Comparison of ENCODE assay signal across 8 mouse cellular contexts in the genomic region with DNA sequence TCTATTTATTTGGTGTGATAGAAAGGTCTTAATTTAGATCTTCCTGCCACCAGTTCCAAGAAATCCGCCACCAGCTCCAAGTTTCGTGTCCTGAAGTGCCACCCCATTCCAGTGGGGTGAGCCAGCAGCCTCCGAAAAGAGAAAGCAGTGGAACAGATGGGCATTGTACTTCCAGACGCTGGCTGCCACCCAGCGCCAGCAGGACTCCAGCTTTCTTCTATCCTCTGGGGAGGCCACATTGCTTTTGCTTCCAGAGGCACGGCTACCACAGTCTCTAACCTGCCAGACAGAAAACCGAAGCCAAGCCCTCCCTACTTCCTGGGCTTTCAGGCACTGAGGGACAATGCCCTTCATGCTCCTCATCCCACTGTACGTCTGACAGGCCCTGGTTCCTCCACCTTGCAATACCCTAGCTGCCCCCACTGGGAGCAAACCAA. TPM values are rescaled to one million over a fixed set of nuclear protein-coding genes. Genes with fewer than 3 reads are reported as not detected.
A peak's percentile ranks its signal among the peaks of the same experiment; 100 is the strongest.
DNase-seq lines count a peak whose midpoint lies in the region; ATAC-seq and TF ChIP-seq lines count a peak whose summit lies in the region.

No protein-coding gene starts in this region.

- no peak overlapping the region for H3K27ac ChIP-seq in kidney, embryonic 15.5 days
- H3K27ac ChIP-seq in heart, adult 2 months: peak overlapping the region; percentile 93

- TF ChIP-seq CTCF in heart, adult 2 months (IDR thresholded peaks at IDR 0.05): peak; percentile 14; the same call in 1 of the 2 replicates

- TF ChIP-seq POLR2A in heart, adult 2 months (IDR thresholded peaks at IDR 0.05; ENCODE audit: insufficient read depth, low read depth, low read length): no peak

- H3K4me1 ChIP-seq in kidney, embryonic 15.5 days: no peaks in the 10 kb centered on the region
- H3K4me1 ChIP-seq in heart, adult 2 months (ENCODE audit: control insufficient read depth, insufficient read depth, low read length): peaks cover 16% of the 10 kb centered on the region

- ATAC-seq in kidney, embryonic 15.5 days (replicated peaks; ENCODE audit: low FRiP score): no peak
- ATAC-seq in erythroid progenitor cell, adult 5-6 weeks (replicated peaks; ENCODE audit: low FRiP score, poor library complexity, severe bottlenecking): no peak

- no peaks in the 10 kb centered on the region for H3K79me2 ChIP-seq in heart, adult 2 months (replicated peaks; ENCODE audit: control insufficient read depth, insufficient read depth, low read length)

- peak; percentile 80 for TF ChIP-seq EP300 in heart, adult 2 months (IDR thresholded peaks at IDR 0.05; ENCODE audit: insufficient read depth, low read depth, low read length)

- no peak overlapping the region for H3K4me3 ChIP-seq in kidney, embryonic 15.5 days (replicated peaks)
- no peak overlapping the region for H3K4me3 ChIP-seq in heart, adult 2 months

- peak; percentile 24 for DNase-seq in kidney, adult 9 months
- peak; percentile 70 to 76 for DNase-seq in cerebellum, postnatal 25 days
- peak; percentile 61 to 84 for DNase-seq in heart, adult 2 months
- peak; percentile 86 for DNase-seq in layer of hippocampus, adult 9-11 months
- DNase-seq in lung, postnatal 4 days: peak; percentile 27 to 76
- no peak for DNase-seq in natural killer cell, adult 2 months (ENCODE audit: low spot score in 2 of 2)

- no peaks in the 10 kb centered on the region for H3K9me3 ChIP-seq in kidney, embryonic 15.5 days (replicated peaks)

- intact Hi-C loops in heart, adult 2 months (cut with DNase I): loop anchor here (5.0 to 10.0 kb wide), 3 partner anchors 52 to 145 kb away; partner anchors contain the start of gene Vps26c

- H3K4me2 ChIP-seq in kidney, embryonic 15.5 days: no peak overlapping the region

- H3K9ac ChIP-seq in kidney, embryonic 15.5 days: no peak overlapping the region
- H3K9ac ChIP-seq in heart, adult 2 months (ENCODE audit: low read depth, low read length): peak overlapping the region; percentile 34

- H3K36me3 ChIP-seq in kidney, embryonic 15.5 days: peaks cover 51% of the 10 kb centered on the region
- H3K36me3 ChIP-seq in heart, adult 2 months (ENCODE audit: control insufficient read depth, insufficient read depth, low read length): peaks cover 5% of the 10 kb centered on the region

- 80% methylated on average over 8 of the region's 8 CpGs for WGBS in kidney, embryonic 15.5 days
- WGBS in heart, adult 2 months: 12% methylated on average over 8 of the region's 8 CpGs

- no peaks in the 10 kb centered on the region for H3K27me3 ChIP-seq in kidney, embryonic 15.5 days
- no peaks in the 10 kb centered on the region for H3K27me3 ChIP-seq in heart, adult 2 months (ENCODE audit: control insufficient read depth, insufficient read depth, low read length)

RNA-seq across cellular contexts. Expression of gene Vps26c, which starts 54.1 kb away (rescaled TPM):
- polyA plus RNA-seq in kidney, embryonic 15.5 days (2015; fragmentation: Nextera tagmentation; extraction: Ambion mirVana): 56.4 and 59.3 TPM in 2 replicates
- total RNA-seq in heart, adult 2 months (2021): 10 to 100 TPM; 21.8 to 22.1 TPM
- 25.7 and 42.8 TPM in 2 replicates for polyA plus RNA-seq in heart, adult 2 months (2012; rRNA removed)
- 14.7 and 24.9 TPM in 2 replicates for total RNA-seq in erythroid progenitor cell, adult 5-6 weeks (2015; ENCODE audit: low replicate concordance)
- 7.6 and 18.9 TPM in 2 replicates for total RNA-seq in erythroid progenitor cell, adult 5-6 weeks (2017; ENCODE audit: low replicate concordance)

Comparison
In these comparisons a context has a peak if more than half of its experiments do, and no peak if none do; other contexts are left out.
1. DNase-seq: peak in kidney, adult 9 months (single experiment), cerebellum, postnatal 25 days (2 of 2), heart, adult 2 months (2 of 2), layer of hippocampus, adult 9-11 months (single experiment) and lung, postnatal 4 days (2 of 2); none in natural killer cell, adult 2 months (0 of 2).